Mouse (Mus musculus) c-Kit-positive CD71-negative TER-119-negative erythroid progenitor cells, embryonic 14.5 days (primary cell): Measurements from ENCODE around the gene Bcas3.
A peak's percentile ranks its signal among the peaks of the same experiment; 100 is the strongest.
"Not testable (repeated sequence)": the region's sequence is repeated elsewhere in the genome, so short reads cannot be mapped to it uniquely, and the experiment has no call there.

ENCODE experiments used
- DNase-seq: peaks from one replicate; pipeline ENCODE4 v3.0.0-alpha.2; 2013; ENCODE audit warnings: low read depth

Bcas3 gene

DNA sequence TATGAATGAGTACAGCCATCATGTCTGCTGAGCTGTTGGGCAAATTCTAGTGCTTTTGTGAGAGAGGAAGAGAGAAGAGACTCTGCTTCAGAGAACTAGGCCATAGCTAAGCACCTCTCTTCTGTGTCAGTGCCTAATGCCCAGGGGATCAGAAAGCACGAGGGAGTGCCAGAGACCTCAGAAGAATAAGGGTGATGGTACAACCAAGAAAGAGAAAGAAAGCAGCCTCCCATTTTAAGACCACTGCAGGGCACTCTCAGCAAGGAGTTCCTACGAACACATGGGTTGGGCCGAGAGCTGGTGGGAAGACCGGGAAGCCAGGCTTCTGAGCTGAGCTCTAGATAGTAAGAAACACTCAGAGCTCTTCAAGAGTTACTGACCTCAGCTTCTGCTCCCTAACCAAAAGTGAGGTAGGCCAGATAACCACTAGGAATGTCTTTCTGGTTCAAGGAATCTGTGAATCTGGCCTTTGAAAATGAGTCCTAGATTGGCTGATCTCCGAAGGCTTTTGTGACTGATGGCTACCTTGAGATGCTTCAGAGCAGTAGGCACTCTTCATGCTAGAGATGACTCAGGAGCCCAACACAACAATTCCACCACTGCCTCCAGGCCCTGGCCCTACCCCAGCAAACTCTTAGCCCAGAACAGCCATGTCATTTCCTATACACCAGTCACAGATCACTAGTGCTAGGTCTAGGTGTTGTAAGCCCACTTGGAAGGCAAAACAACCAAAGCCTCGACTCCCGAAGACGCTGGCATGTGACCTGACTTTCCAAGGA lies 359.2 kb downstream of the Bcas3 start:
- DNase-seq, result no peak

- DNase-seq, result peak; percentile 67
Measured at GRCm38 (mm10) chr11:85712860-85713813, 360.2 kb downstream of the Bcas3 start.

GRCm38 (mm10) chr11:85713814-85714208 lies 360.8 kb downstream of the Bcas3 start:
- no peak for DNase-seq

DNA sequence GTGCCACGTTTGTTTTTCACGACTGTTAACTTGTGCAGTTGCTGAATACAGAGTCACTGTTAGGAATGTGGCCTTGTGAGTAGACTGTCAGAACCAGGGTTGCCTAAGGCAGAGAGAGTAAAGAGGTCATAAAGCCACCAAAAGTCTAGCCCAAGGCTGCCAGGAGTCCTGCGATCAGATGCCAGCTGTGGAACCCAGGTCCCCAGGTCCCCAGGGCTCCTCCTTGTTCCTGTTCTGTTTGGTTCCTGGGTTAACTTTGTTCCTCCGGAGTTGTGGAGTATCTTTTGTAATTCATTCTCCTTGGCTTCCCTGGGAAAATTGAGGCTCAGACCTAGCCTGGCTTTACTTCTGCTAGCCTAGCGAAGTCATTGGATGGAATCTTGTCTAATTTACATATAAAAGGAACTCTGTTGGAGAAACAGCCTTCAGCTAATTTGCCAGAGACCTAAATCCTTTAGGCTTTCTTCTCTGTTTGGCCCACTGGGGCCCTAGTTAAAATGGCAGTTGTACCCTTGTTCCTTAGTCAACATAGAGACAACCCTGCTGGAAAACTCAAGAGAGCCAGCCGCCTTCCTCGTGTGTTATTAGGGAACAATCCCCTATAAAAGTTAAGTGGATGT lies 361.5 kb downstream of the Bcas3 start:
- no peak for DNase-seq

GRCm38 (mm10) chr11:85716730-85717129 lies 363.8 kb downstream of the Bcas3 start:
- DNase-seq, result not testable (repeated sequence)

DNA sequence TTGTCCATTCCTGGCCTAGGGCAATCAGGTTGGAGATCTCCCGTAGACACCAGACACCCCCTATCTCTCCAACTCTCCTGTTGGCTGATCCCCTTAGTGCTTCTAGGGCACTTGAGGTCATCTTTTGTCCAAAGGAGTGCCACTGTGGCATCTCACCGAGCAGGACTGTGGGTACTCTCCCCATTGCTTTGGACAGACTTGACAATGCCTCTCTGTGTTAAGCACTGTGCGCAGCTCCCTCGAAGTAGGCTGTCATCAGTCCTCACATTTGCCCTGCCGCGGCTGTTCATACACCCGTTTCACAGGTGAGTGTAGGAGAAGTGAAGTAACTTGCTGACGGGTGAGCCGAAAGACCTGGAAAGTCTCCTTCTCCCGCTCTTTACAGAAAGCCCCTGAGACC lies 366.1 kb downstream of the Bcas3 start:
- DNase-seq, result no peak

GRCm38 (mm10) chr11:85719766-85720165 lies 366.8 kb downstream of the Bcas3 start:
- no peak for DNase-seq

GRCm38 (mm10) chr11:85720269-85720773 lies 367.4 kb downstream of the Bcas3 start:
- peak; percentile 38 for DNase-seq

- no peak for DNase-seq
Measured at GRCm38 (mm10) chr11:85721986-85722385, 369.0 kb downstream of the Bcas3 start.

DNA sequence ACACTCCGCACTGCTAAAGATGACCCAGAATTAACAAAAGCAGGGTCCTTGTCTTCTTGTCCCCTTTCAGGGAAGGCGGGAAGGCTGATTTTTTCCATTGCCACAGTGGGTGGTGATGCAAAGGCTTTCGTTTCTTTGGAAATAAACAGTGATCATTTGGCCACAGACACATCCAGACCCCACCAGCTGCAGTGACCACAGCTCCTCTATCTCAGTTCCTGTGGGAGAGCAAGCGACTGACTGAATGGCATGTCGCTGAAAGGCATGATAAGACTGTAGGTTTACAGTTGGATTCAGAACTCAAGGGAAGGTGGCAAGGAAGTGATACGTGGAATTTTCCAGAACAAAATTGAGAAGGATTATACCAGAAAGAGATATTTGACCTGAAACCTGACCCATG lies 371.2 kb downstream of the Bcas3 start:
- DNase-seq, result no peak

DNA sequence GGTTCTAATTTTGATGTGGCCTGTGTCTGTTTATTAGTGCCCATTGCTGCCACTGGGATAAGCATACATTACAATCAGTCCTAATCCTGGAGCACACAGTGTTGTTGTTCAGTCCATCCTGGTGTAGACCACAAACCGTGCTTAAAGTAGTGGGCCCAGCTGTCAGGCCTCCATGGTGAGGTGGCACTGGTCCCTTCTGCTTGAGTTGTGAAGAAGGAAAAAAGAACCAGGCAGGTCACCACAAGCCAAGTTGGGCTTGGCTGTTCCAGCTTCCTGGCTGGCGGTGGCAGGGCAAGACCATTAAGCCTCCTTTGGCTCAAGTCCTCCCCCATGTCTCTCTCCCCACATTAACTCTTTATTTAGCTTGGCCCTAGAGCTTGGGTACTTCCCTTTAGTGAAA lies 376.8 kb downstream of the Bcas3 start:
- DNase-seq, result no peak

DNA sequence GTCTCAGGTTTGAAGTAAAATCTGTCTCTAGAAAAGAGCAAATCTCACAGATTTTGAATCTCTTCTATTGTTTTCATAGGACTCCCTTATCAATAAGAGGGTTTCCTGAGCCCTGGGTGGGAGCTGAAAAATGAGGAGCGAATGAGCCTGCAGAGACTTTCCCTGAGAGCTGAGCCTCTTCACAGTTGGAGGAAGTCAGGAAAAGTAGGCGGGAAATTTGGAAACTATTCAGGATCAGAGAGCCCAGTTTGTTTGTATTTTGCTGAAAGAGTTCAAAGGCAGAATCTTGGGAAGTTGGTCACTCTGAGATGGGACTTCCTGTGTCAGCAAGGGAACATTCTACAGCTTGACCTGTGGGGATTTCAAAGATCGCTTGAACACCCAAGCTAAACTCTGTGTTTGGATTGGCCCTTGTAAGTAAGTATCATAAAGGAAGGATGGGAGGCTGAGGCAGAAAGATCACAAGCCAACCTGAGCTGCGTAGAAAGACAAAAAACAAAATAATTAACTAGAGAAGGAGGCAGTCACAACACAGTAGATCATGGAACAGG lies 379.6 kb downstream of the Bcas3 start:
- DNase-seq, result no peak

DNA sequence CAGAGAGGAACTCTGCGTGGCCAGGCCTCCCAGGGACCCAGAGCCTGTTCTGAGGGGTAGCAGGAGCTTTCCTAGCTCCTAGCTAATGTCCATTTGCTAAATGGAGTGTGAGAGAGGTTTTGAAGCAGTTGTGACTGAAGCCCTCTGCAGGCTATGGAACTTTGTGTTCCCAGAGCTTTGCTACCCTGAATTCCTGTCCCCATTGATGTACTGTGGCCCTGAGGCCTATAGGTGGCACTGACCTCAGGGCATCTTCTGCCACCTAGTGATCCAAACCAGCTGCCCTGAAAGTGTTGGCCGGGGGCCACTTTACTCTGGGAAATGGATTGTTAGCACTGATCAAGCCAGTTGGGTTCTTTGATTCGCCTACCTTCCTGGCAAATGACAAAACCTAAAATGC lies 380.6 kb downstream of the Bcas3 start:
- DNase-seq, result no peak

GRCm38 (mm10) chr11:85734317-85735211 lies 381.6 kb downstream of the Bcas3 start:
- DNase-seq, result no peak

DNA sequence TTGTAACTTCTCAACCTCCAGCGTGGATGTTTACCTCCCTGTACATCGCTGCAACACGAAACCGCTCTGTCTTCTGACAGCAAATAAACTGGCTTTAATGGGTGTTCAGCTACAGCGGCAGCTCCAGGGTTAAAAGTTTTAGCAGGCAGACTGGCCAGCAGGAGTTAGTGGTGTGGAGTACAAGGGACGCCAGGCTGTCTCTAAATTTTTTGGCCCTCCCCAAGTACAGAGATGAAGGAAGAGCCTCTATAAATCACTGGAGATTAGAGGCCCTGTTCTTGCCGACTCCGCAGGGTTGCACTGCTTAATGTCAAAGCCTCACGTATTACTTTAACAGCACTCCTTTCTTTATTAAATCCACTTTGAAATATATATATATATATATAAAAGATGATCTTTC lies 384.3 kb downstream of the Bcas3 start:
- DNase-seq, result no peak

DNA sequence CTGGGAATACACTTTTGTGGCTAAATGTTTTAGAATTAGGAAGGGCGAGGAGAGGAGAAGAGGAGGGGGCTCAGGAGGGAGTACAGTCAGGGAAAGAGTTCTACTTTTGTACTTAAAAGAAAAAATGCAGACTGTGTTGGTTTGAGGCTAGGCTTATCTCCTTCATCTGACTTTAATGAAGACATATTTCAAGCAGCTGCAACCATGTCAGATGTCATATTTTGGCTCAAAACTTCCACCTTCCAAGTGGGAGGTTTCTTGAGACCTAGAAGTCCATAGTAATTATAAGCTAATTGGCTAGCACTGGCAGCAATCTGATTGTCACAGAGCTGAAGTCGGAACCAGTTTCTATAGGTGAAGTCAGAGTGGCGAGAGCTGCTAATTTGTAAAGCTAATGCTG lies 384.9 kb downstream of the Bcas3 start:
- DNase-seq, result no peak

GRCm38 (mm10) chr11:85738585-85738984 lies 385.6 kb downstream of the Bcas3 start:
- no peak for DNase-seq

DNA sequence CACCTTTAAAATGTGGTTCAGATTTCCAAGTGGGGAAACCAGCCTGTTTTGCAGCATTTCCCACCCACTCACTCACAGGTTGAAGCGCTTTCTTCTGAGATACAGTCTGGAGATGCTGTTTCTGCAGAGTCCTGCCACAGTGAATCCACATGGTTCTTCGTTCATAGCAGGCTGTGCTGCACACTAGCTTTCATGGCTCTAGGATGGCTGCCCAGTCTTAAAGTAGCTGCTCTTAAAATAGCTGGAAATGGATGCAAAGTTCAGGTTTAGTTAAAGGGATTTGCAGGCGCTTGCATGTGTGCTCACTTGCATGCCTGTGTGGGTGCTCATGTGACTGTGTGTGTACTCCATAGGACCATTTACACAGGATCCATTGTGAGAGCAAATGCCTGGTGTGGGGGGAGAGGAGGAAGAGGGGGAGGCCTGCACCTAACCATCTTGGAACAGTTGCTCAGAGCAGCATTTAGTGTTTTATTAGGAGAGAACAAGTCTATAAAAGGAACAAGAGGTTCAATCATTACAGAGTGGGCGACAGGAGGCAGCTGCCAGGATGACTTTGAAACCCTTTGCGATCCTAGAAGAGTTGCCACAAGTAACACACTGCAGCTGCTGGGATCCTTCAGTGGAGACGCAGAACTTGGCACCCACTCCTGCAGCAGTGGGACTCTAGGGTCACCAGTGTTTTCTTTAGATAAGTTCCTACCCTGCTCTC lies 386.5 kb downstream of the Bcas3 start:
- no peak for DNase-seq

DNA sequence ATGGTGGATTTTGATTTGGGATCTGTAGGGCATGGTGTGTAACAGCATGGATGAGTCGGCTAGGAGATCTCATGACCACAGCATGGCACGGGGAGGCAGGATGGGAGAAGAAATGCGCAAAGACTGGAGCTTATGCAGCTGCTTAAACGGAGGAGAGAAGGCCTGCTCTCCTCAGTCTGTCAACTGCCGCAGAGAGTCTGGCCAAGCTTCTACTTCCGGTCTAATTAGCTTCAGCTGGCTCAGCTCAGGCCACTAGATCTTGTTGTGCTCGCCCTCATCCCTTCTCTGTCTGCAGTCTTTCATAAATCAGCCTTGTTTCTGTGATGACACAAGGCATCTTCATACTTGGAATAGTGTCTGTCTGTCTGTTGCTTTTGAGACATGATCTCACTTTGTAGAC lies 393.4 kb downstream of the Bcas3 start:
- no peak for DNase-seq

GRCm38 (mm10) chr11:85748891-85749290 lies 395.9 kb downstream of the Bcas3 start:
- no peak for DNase-seq
